Mouse (Mus musculus) testis, adult 2 months (tissue): ENCODE data around the gene Hes5. TPM values are rescaled to one million over a fixed set of nuclear protein-coding genes. Genes with fewer than 3 reads are reported as not detected.

Experiments
- H3K27ac ChIP-seq: fragments of 200-500 bp; 2 replicates; pipeline ENCODE4 v1.5.1; 2012; ENCODE audit warnings: low read depth, low read length; ENCODE audit not compliant: control insufficient read depth, insufficient read depth
- H3K27me3 ChIP-seq: fragments of 200-500 bp; 2 replicates; pipeline ENCODE4 v1.6.1; 2012; ENCODE audit warnings: mild to moderate bottlenecking, low read length, moderate library complexity; ENCODE audit not compliant: control insufficient read depth, insufficient read depth
- H3K36me3 ChIP-seq: fragments of 200-500 bp; 2 replicates; pipeline ENCODE4 v1.6.1; 2012; ENCODE audit warnings: mild to moderate bottlenecking, low read length; ENCODE audit not compliant: control insufficient read depth, insufficient read depth
- H3K4me1 ChIP-seq: fragments of 200-500 bp; 2 replicates; pipeline ENCODE4 v1.6.1; 2012; ENCODE audit warnings: low read length; ENCODE audit not compliant: control insufficient read depth, insufficient read depth
- H3K4me3 ChIP-seq: fragments of 200-500 bp; 2 replicates; pipeline ENCODE4 v1.5.1; 2012; ENCODE audit warnings: low read depth, mild to moderate bottlenecking, low read length, moderate library complexity, mixed read lengths; ENCODE audit not compliant: control insufficient read depth
- CTCF ChIP-seq: fragments of 200-500 bp; IDR thresholded peaks from 2 replicates; pipeline ENCODE4 v1.5.1; 2012; ENCODE audit warnings: low read depth, mild to moderate bottlenecking, inconsistent platforms, low read length, moderate library complexity; ENCODE audit not compliant: control insufficient read depth, insufficient read depth, insufficient replicate concordance
- POLR2A ChIP-seq: fragments of 200-500 bp; IDR thresholded peaks from 2 replicates; pipeline ENCODE4 v1.6.1; 2012; ENCODE audit warnings: low read depth, mild to moderate bottlenecking, inconsistent platforms, low read length, moderate library complexity; ENCODE audit not compliant: control insufficient read depth
- polyA plus RNA-seq: library from polyadenylated mRNA; depleted of rRNA; stranded (reverse); fragments of >200 nt; gene quantifications from 2 replicates; pipeline ENCODE4 v1.2.3, GENCODE M21; 2012

The Hes5 gene
- polyA plus RNA-seq, 1 experiment = 0.57 TPM

DNA sequence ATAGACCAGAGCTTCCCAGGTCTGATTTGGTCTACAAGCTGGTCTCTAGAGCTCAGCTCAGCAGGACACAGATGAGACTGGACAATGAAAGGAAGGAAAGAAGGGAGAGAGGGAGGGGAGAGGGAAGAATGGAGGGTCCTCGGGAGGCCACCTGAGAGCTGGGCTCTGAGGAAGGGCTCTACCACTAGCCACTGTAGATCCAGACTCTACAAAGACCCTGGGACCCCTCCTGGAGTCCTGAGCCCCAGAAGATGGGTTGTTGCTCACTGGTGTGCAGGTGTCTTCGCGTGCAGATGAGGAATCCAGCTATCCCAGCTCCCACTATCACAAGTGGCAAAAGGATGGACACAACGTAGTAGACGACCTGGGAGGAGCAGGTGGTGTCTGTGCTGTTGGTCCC, 37.8 kb upstream of the Hes5 start:
- no peaks in the 10 kb centered on the region for H3K36me3 ChIP-seq
- no peak overlapping the region for H3K27ac ChIP-seq
- no peak overlapping the region for H3K4me3 ChIP-seq
- H3K27me3 ChIP-seq = no peaks in the 10 kb centered on the region
- H3K4me1 ChIP-seq = no peaks in the 10 kb centered on the region
- TF ChIP-seq POLR2A (no peak), CTCF (no peak)

GRCm38 (mm10) chr4:154925413-154925812, 35.3 kb upstream of the Hes5 start:
- no peaks in the 10 kb centered on the region for H3K36me3 ChIP-seq
- no peak overlapping the region for H3K27ac ChIP-seq
- H3K4me1 ChIP-seq = no peaks in the 10 kb centered on the region
- no peak overlapping the region for H3K4me3 ChIP-seq
- TF ChIP-seq POLR2A = no peak
- TF ChIP-seq CTCF = peak; percentile 75; the same call in 1 of the 2 replicates
- H3K27me3 ChIP-seq = no peaks in the 10 kb centered on the region

DNA sequence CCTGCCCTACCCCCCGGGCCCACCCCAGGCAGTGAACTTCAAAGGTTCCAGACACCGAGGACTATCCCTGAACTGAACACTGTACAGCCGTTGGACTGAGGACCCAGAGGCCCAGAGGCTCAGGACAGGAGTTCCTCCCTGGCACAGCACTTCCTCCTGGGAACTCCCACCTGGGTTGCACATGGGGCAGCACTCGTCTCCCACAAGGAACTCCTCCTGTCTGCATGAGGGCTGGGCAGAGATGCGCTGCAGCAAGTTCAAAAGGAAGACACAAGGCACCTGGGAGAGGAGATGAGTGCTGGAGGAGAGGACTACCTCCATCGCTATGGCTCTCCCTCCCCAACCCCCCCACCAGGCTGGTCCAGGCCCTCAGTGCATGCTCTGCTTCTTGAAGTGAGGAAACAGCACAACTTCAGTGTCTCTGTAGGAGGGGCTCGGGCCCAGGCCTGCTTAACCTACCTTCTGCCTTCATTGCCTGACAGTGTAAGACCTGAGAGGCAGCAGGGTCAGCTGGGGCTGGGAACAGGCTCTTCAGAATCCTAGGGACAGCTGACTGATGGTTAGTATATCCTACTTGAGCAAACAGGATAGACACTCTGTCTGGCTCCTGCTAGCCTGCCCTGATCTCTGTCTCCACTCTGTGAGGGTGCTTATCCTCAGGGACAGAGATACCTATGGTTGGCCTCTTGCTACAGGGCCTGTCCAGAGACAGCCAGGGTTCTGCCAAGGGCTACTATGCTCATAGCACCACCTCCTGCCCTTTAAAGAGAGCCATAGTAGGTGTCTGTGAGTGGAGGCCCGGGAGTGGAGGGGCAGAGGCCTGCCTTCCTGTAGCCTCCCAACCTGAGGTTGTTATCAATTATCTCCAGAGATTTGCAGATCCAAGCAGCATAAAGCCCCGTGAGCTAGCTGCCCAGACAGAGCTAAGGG, 33.5 kb upstream of the Hes5 start:
- peak overlapping the region; percentile 7; the same call in 1 of the 2 replicates for H3K4me3 ChIP-seq
- no peak overlapping the region for H3K27ac ChIP-seq
- no peaks in the 10 kb centered on the region for H3K4me1 ChIP-seq
- no peaks in the 10 kb centered on the region for H3K36me3 ChIP-seq
- no peak for TF ChIP-seq POLR2A
- no peak for TF ChIP-seq CTCF
- no peaks in the 10 kb centered on the region for H3K27me3 ChIP-seq

- no peaks in the 10 kb centered on the region for H3K4me1 ChIP-seq
- no peak for TF ChIP-seq CTCF
- no peak for TF ChIP-seq POLR2A
- H3K36me3 ChIP-seq = no peaks in the 10 kb centered on the region
- H3K4me3 ChIP-seq = peak overlapping the region; percentile 7; the same call in 1 of the 2 replicates
- no peaks in the 10 kb centered on the region for H3K27me3 ChIP-seq
- no peak overlapping the region for H3K27ac ChIP-seq
These were observed 32.8 kb upstream of the Hes5 start for GRCm38 (mm10) chr4:154927899-154928337.

DNA sequence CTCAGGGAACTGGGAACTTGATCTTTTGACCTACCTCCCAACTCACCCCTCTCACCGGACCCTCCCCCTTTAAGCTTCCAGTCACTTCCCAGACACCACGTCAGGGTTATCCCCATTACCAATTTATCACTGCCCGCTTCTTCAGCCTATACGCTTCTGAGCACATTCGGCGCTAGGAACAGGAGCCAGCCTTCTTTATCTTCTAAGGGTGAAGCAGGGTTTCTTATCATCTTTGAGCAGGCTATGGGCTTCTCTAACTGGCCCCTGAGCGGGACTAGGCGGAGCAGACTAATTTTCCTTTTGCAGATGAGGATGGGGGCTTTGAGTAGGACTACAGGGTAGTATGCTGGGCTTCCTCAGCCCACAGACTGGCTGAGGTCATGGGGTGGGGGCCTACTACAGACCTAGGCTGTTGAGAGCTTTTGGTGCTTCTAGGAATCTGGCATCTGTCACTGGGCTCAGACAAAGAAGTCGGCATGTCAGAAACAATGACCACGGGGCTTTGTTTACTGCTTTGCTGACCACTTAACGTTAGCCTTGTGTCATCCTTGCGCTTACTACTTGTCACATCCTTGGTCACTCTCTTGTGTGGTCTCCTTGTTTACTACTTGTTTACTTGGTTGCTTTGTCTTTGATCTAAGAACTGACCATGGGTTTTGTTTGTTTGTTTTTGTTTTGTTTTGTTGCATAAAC, 32.2 kb upstream of the Hes5 start, which contains the start of gene Tnfrsf14:
Tnfrsf14 (minus strand) TSS at position 169 of the 693 bp plus-strand sequence.
- Histone ChIP-seq H3K36me3 (no peaks in the 10 kb centered on the region), H3K27ac (peak within 1 kb of the TSS; percentile 21; the same call in 1 of the 2 replicates), H3K4me1 (no peaks in the 10 kb centered on the region), H3K27me3 (no peaks in the 10 kb centered on the region), H3K4me3 (peak within 1 kb of the TSS; percentile 7; the same call in 1 of the 2 replicates)
- no peak for TF ChIP-seq CTCF
- no peak for TF ChIP-seq POLR2A

GRCm38 (mm10) chr4:154929088-154929660, 31.5 kb upstream of the Hes5 start:
- Histone ChIP-seq H3K4me3 (no peak overlapping the region), H3K27ac (peak overlapping the region; percentile 21; the same call in 1 of the 2 replicates)
- no peak for TF ChIP-seq CTCF
- TF ChIP-seq POLR2A = no peak

GRCm38 (mm10) chr4:154933306-154933907, 27.3 kb upstream of the Hes5 start:
- TF ChIP-seq CTCF = no peak
- no peak for TF ChIP-seq POLR2A
- no peaks in the 10 kb centered on the region for H3K27me3 ChIP-seq
- no peaks in the 10 kb centered on the region for H3K36me3 ChIP-seq
- H3K4me3 ChIP-seq = no peak overlapping the region
- no peaks in the 10 kb centered on the region for H3K4me1 ChIP-seq
- no peak overlapping the region for H3K27ac ChIP-seq

More at GRCm38 (mm10) chr4:154929088-154929660, 31.5 kb upstream of the Hes5 start:
- no peaks in the 10 kb centered on the region for H3K36me3 ChIP-seq
- H3K4me1 ChIP-seq = no peaks in the 10 kb centered on the region
- no peaks in the 10 kb centered on the region for H3K27me3 ChIP-seq
